Mouse (Mus musculus): ENCODE data around the gene Ifnk.

GRCm38 (mm10) chr4:35125299-35125777 is 26.5 kb upstream of the Ifnk start:
- TF ChIP-seq GATA1 (IDR thresholded peaks at IDR 0.05; ENCODE audit: low read length) (no peak), TAL1 (IDR thresholded peaks at IDR 0.05; ENCODE audit: low read length) (no peak)
